In the genomic region with DNA sequence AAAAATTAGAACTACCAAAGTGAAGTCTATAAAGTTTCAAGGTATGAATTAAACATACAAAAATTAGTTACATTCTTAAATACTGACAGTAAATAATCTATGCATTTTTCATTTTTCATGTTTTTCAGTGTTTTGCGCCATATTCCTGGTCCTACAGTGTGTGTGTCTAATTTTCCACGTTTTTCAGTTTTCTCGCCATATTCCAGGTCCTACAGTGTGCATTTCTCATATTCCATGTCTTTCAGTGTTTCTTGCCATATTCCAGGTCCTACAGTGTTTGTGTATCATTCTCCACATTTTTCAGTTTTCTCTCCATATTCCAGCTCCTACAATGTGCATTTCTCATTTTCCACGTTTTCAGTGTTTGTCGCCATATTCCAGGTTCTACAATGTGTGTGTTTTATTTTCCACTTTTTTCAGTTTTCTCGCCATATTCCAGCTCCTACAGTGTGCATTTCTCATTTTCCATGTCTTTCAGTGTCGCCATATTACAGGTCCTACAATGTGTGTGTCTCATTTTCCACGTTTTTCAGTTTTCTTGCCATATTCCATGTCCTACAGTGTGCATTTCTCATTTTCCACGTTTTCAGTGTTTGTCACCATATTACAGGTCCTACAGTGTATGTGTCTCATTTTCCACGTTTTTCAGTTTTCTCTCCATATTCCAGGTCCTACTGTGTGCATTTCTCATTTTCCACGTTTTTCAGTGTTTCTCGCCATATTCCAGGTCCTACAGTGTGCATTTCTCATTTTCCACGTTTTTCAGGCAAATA, we compare ENCODE assay signal across 9 mouse cellular contexts.
A peak's percentile ranks its signal among the peaks of the same experiment; 100 is the strongest.
DNase-seq lines count a peak whose midpoint lies in the region; TF ChIP-seq lines count a peak whose summit lies in the region.
"Had no signal": no experiment of that assay in that cellular context is flagged by ENCODE, and none has a peak within 500 bp of the region (broad histone marks: within the 10 kb centered on the region; RNA-seq: fewer than 3 reads in every experiment).

No protein-coding gene starts in this region.

- no peak overlapping the region for H3K9ac ChIP-seq in MEL (ENCODE audit: control insufficient read depth, low read depth, low read length, poor library complexity, severe bottlenecking)
- H3K9ac ChIP-seq in liver, adult 2 months (ENCODE audit: low read depth, low read length) = no peak overlapping the region
- H3K9ac ChIP-seq: heart, embryonic 15.5 days had no signal

- TF ChIP-seq RAD21 in MEL (IDR thresholded peaks at IDR 0.05; ENCODE audit: low read depth, low read length) = no peak

- TF ChIP-seq CTCF in kidney, adult 2 months (conservative IDR thresholded peaks at IDR 0.05; ENCODE audit: insufficient read depth, insufficient read length, low read depth, low read length) = no peak
- 0 out of 6 replicates have a peak, but pooled peaks of 1 of the 3 experiments have one; percentile 14 for TF ChIP-seq CTCF in MEL (IDR thresholded peaks at IDR 0.05 in 2 of 3, conservative IDR thresholded peaks at IDR 0.05 in 1 of 3; ENCODE audit: control insufficient read depth in 1 of 3, insufficient read depth in 1 of 3, low read depth in 2 of 3, low read length in 3 of 3, poor library complexity in 1 of 3, severe bottlenecking in 1 of 3)
- TF ChIP-seq CTCF in liver, adult 2 months (IDR thresholded peaks at IDR 0.05; ENCODE audit: low read depth, low read length) = no peak

- 0 out of 2 replicates have a peak, but pooled peaks cover 4% of the 10 kb centered on the region for H3K4me1 ChIP-seq in kidney, adult 2 months (ENCODE audit: control insufficient read depth, insufficient read depth, low read length)
- H3K4me1 ChIP-seq in MEL (ENCODE audit: control insufficient read depth in 1 of 2, insufficient read depth in 2 of 2, low read length in 2 of 2) = no peaks in the 10 kb centered on the region
- H3K4me1 ChIP-seq in liver, adult 2 months (ENCODE audit: control insufficient read depth, insufficient read depth, low read length) = no peaks in the 10 kb centered on the region
- H3K4me1 ChIP-seq: heart, embryonic 15.5 days had no signal

- H3K9me3 ChIP-seq in MEL (replicated peaks; ENCODE audit: insufficient read depth, low read length) = no peaks in the 10 kb centered on the region

- intact Hi-C loops in left cerebral cortex, postnatal 4 days (cut with DNase I) = no loop called here
- intact Hi-C loops in gastrocnemius, postnatal 14 days (cut with DNase I; ENCODE audit: low total_unique reads) = no loop called here

- no peaks in the 10 kb centered on the region for H3K79me2 ChIP-seq in MEL (ENCODE audit: control insufficient read depth, insufficient read depth, low read length, poor library complexity)
- H3K79me2 ChIP-seq in liver, adult 2 months (ENCODE audit: control insufficient read depth, insufficient read depth, low read length) = no peaks in the 10 kb centered on the region

- H3K36me3 ChIP-seq in kidney, adult 2 months (ENCODE audit: control insufficient read depth, insufficient read depth, low read length) = no peaks in the 10 kb centered on the region
- no peaks in the 10 kb centered on the region for H3K36me3 ChIP-seq in MEL (ENCODE audit: control insufficient read depth in 1 of 2, insufficient read depth in 2 of 2, low read length in 2 of 2)
- H3K36me3 ChIP-seq in liver, adult 2 months (ENCODE audit: control insufficient read depth, insufficient read depth, low read length) = no peaks in the 10 kb centered on the region
- H3K36me3 ChIP-seq: heart, embryonic 15.5 days had no signal

- H3K27ac ChIP-seq in kidney, adult 2 months (ENCODE audit: insufficient read depth, low read depth, low read length) = no peak overlapping the region
- no peak overlapping the region for H3K27ac ChIP-seq in MEL (ENCODE audit: control insufficient read depth, low read depth, low read length)
- no peak overlapping the region for H3K27ac ChIP-seq in liver, adult 2 months (replicated peaks; ENCODE audit: insufficient read depth, low read depth, low read length)
- H3K27ac ChIP-seq: heart, embryonic 15.5 days had no signal

- DNase-seq in kidney, adult 2 months = no peak
- no peak for DNase-seq in kidney, adult 11 months
- peak; percentile 68 for DNase-seq in MEL (ENCODE audit: low read depth, low spot score)
- peak; percentile 12 for DNase-seq in embryo, embryonic 11 days
- DNase-seq in liver, adult 2 months (ENCODE audit: extremely low read depth, low read depth, low spot score) = peak; percentile 35
- DNase-seq in left cerebral cortex, postnatal 4 days = no peak
- no peak for DNase-seq in gastrocnemius, postnatal 14 days
- DNase-seq in gastrocnemius, postnatal 25 days = no peak

- TF ChIP-seq EP300 in MEL (IDR thresholded peaks at IDR 0.05; ENCODE audit: low read depth in 1 of 2, low read length in 2 of 2) = no peak

- H3K4me3 ChIP-seq in kidney, adult 2 months (ENCODE audit: insufficient read depth, low read depth, low read length) = no peak overlapping the region
- H3K4me3 ChIP-seq in MEL (ENCODE audit: control insufficient read depth in 1 of 2, insufficient read depth in 1 of 2, low read depth in 2 of 2, low read length in 2 of 2) = no peak overlapping the region
- no peak overlapping the region for H3K4me3 ChIP-seq in liver, adult 2 months (ENCODE audit: insufficient read depth, low read depth, low read length)
- H3K4me3 ChIP-seq: heart, embryonic 15.5 days had no signal

- 54% methylated on average over 13 of the region's 13 CpGs for WGBS in kidney, adult 2 months
- WGBS in liver, adult 2 months = 52% methylated on average over 13 of the region's 13 CpGs

- H3K27me3 ChIP-seq in kidney, adult 2 months (replicated peaks; ENCODE audit: control insufficient read depth, insufficient read depth, low read length) = no peaks in the 10 kb centered on the region
- H3K27me3 ChIP-seq in MEL (ENCODE audit: control insufficient read depth in 1 of 2, insufficient read depth in 2 of 2, low read length in 2 of 2) = no peaks in the 10 kb centered on the region
- no peaks in the 10 kb centered on the region for H3K27me3 ChIP-seq in liver, adult 2 months (ENCODE audit: control insufficient read depth, insufficient read depth, low read length)
- H3K27me3 ChIP-seq: heart, embryonic 15.5 days had no signal

- peak; percentile 6 for TF ChIP-seq POLR2A in kidney, adult 2 months (IDR thresholded peaks at IDR 0.05; ENCODE audit: low read depth, low read length)
- no peak for TF ChIP-seq POLR2A in MEL (IDR thresholded peaks at IDR 0.05; ENCODE audit: control insufficient read depth in 1 of 2, insufficient read depth in 1 of 2, low read depth in 1 of 2, low read length in 2 of 2, poor library complexity in 1 of 2)
- no peak for TF ChIP-seq POLR2A in liver, adult 2 months (IDR thresholded peaks at IDR 0.05; ENCODE audit: extremely low read depth, insufficient read depth, low read length)

TF ChIP-seq in MEL, 35 proteins besides CTCF, POLR2A, EP300 and RAD21:
- TF ChIP-seq ZKSCAN1 (IDR thresholded peaks at IDR 0.05; ENCODE audit: low read depth, low read length) = 0 out of 2 replicates have a peak, but pooled peaks have one; percentile 58
- no peak for TF ChIP-seq HCFC1 (IDR thresholded peaks at IDR 0.05; ENCODE audit: low read depth, low read length)
- 0 out of 2 replicates have a peak, but pooled peaks have one; percentile 12 for TF ChIP-seq TBP (IDR thresholded peaks at IDR 0.05; ENCODE audit: low read depth, low read length)
- TF ChIP-seq POLR2AphosphoS2 (IDR thresholded peaks at IDR 0.05; ENCODE audit: low read length) = no peak
TF ChIP-seq in MEL: peak in this region for 2.

Comparison
In these comparisons a context has a peak if more than half of its experiments do, and no peak if none do; other contexts are left out.
1. DNase-seq: peak in MEL (single experiment), embryo, embryonic 11 days (single experiment) and liver, adult 2 months (single experiment); none in kidney, adult 2 months (single experiment), kidney, adult 11 months (single experiment), left cerebral cortex, postnatal 4 days (single experiment), gastrocnemius, postnatal 14 days (single experiment) and gastrocnemius, postnatal 25 days (single experiment).